Mouse (Mus musculus) frontal cortex, postnatal 14 days (tissue): Measurements from ENCODE around the gene Fopnl.

ENCODE experiments used
- DNase-seq, 2 experiments: peaks; one replicate each; pipeline ENCODE4 v3.0.0; 2022; ENCODE audit warnings: low spot score in 2 of 2

Gene Fopnl

GRCm38 (mm10) chr16:14316884-14317876 is at the start of gene Fopnl:
Gene Fopnl (minus strand): TSS chr16:14317405.
- DNase-seq: peak; percentile 96 to 98

- DNase-seq: no peak
These were observed 48.8 kb upstream of the Fopnl start for GRCm38 (mm10) chr16:14366017-14366416.

GRCm38 (mm10) chr16:14365457-14365856 is 48.3 kb upstream of the Fopnl start:
- DNase-seq: no peak

- no peak for DNase-seq
These were observed 46.9 kb upstream of the Fopnl start for GRCm38 (mm10) chr16:14364066-14364465.

GRCm38 (mm10) chr16:14363496-14363895 is 46.3 kb upstream of the Fopnl start:
- no peak for DNase-seq

GRCm38 (mm10) chr16:14362099-14362820 is 45.1 kb upstream of the Fopnl start:
- DNase-seq: no peak

GRCm38 (mm10) chr16:14361362-14362098 is 44.3 kb upstream of the Fopnl start, which contains the start of gene Abcc1:
Gene Abcc1 (plus strand): TSS chr16:14361558.
- DNase-seq: peak; percentile 56 to 71

GRCm38 (mm10) chr16:14360931-14361330 is 43.7 kb upstream of the Fopnl start:
- no peak for DNase-seq

GRCm38 (mm10) chr16:14358531-14358930 is 41.3 kb upstream of the Fopnl start:
- DNase-seq: no peak

GRCm38 (mm10) chr16:14357859-14358258 is 40.7 kb upstream of the Fopnl start:
- DNase-seq: no peak

- no peak for DNase-seq
These were observed 35.5 kb upstream of the Fopnl start for GRCm38 (mm10) chr16:14352663-14353062.

GRCm38 (mm10) chr16:14352234-14352633 is 35.0 kb upstream of the Fopnl start:
- DNase-seq: no peak

- DNase-seq: no peak
These were observed 34.4 kb upstream of the Fopnl start for GRCm38 (mm10) chr16:14351571-14351970.

GRCm38 (mm10) chr16:14344967-14345366 is 27.8 kb upstream of the Fopnl start:
- no peak for DNase-seq

GRCm38 (mm10) chr16:14328156-14328555 is 11.0 kb upstream of the Fopnl start:
- DNase-seq: no peak

GRCm38 (mm10) chr16:14320494-14320893 is 3.3 kb upstream of the Fopnl start:
- DNase-seq: no peak

- DNase-seq: no peak
These were observed 2.5 kb upstream of the Fopnl start for GRCm38 (mm10) chr16:14319681-14320080.

- DNase-seq: no peak
These were observed 4.3 kb downstream of the Fopnl start for GRCm38 (mm10) chr16:14312914-14313313.

GRCm38 (mm10) chr16:14311371-14311770 is 5.8 kb downstream of the Fopnl start:
- DNase-seq: no peak

GRCm38 (mm10) chr16:14309833-14310232 is 7.4 kb downstream of the Fopnl start:
- DNase-seq: no peak

GRCm38 (mm10) chr16:14308245-14309073 is 8.7 kb downstream of the Fopnl start:
- no peak for DNase-seq
